Mouse (Mus musculus) thymus, adult 2 months (tissue): ENCODE measurements around the gene Bsnd. TPM values are rescaled to one million over a fixed set of nuclear protein-coding genes. Genes with fewer than 3 reads are reported as not detected.

ENCODE experiments used
- DNase-seq: peaks from one replicate; pipeline ENCODE4 v3.0.0; 2021
- H3K27ac ChIP-seq: fragments of 200-500 bp; 2 replicates; pipeline ENCODE4 v1.5.1; 2012; ENCODE audit warnings: low read length, control low read depth; ENCODE audit not compliant: control insufficient read depth, insufficient read depth
- H3K27me3 ChIP-seq: fragments of 200-500 bp; 2 replicates; pipeline ENCODE4 v1.6.1; 2012; ENCODE audit warnings: mild to moderate bottlenecking, low read length, moderate library complexity, mixed read lengths; ENCODE audit not compliant: control insufficient read depth, insufficient read depth
- H3K36me3 ChIP-seq: fragments of 200-500 bp; 2 replicates; pipeline ENCODE4 v1.6.1; 2012; ENCODE audit warnings: mild to moderate bottlenecking, low read length, moderate library complexity; ENCODE audit not compliant: control insufficient read depth, insufficient read depth
- H3K4me1 ChIP-seq: fragments of 200-500 bp; replicated peaks from 2 replicates; pipeline ENCODE4 v1.6.1; 2012; ENCODE audit warnings: low read length; ENCODE audit not compliant: control insufficient read depth, insufficient read depth
- H3K4me3 ChIP-seq: fragments of 200-500 bp; 2 replicates; pipeline ENCODE4 v1.5.1; 2012; ENCODE audit warnings: mild to moderate bottlenecking, low read length, control low read depth, moderate library complexity; ENCODE audit not compliant: control insufficient read depth, insufficient read depth
- CTCF ChIP-seq: fragments of 200-500 bp; IDR thresholded peaks from 2 replicates; pipeline ENCODE4 v1.5.1; 2012; ENCODE audit warnings: mild to moderate bottlenecking, control low read depth, low read length, moderate library complexity, borderline replicate concordance; ENCODE audit not compliant: control insufficient read depth, poor library complexity, insufficient read depth; ENCODE audit errors: extremely low read depth
- POLR2A ChIP-seq: fragments of 200-500 bp; IDR thresholded peaks from 2 replicates; pipeline ENCODE4 v1.6.1; 2012; ENCODE audit warnings: mild to moderate bottlenecking, low read length, control low read depth, moderate library complexity; ENCODE audit not compliant: control insufficient read depth, poor library complexity, insufficient read depth; ENCODE audit errors: extremely low read depth
- WGBS: fragments of 180-500 bp; shearing (Covaris S2); methylation state at CpG from one replicate; pipeline ENCODE4 v1.1.7; 2018; 5-methylcytosine and 5-hydroxymethylcytosine counted together
- polyA plus RNA-seq: library from polyadenylated mRNA; depleted of rRNA; stranded (reverse); fragments of >200 nt; gene quantifications from 2 replicates; pipeline ENCODE4 v1.2.3, GENCODE M21; 2012

Gene Bsnd
- polyA plus RNA-seq, 1 experiment = 0.28 TPM

- Histone ChIP-seq H3K4me3 (no peak overlapping the region), H3K4me1 (0 out of 2 replicates have a peak, but pooled peaks cover 4% of the 10 kb centered on the region), H3K27me3 (no peaks in the 10 kb centered on the region), H3K36me3 (no peaks in the 10 kb centered on the region), H3K27ac (no peak overlapping the region)
- 55% methylated on average over 2 of the region's 2 CpGs for WGBS
- TF ChIP-seq CTCF (peak; percentile 66; the same call in 1 of the 2 replicates), POLR2A (no peak)
- DNase-seq = peak; percentile 56
Measured at GRCm38 (mm10) chr4:106493639-106494038, 1.6 kb upstream of the Bsnd start.

GRCm38 (mm10) chr4:106490620-106491019, 1.5 kb downstream of the Bsnd start:
- H3K27me3 ChIP-seq = no peaks in the 10 kb centered on the region
- TF ChIP-seq CTCF (no peak), POLR2A (no peak)
- no peaks in the 10 kb centered on the region for H3K36me3 ChIP-seq
- no peak for DNase-seq
- H3K27ac ChIP-seq = no peak overlapping the region
- H3K4me1 ChIP-seq = 0 out of 2 replicates have a peak, but pooled peaks cover 4% of the 10 kb centered on the region
- WGBS = 86% methylated on average over 4 of the region's 4 CpGs
- no peak overlapping the region for H3K4me3 ChIP-seq

GRCm38 (mm10) chr4:106483831-106484230, 8.3 kb downstream of the Bsnd start:
- Histone ChIP-seq H3K27me3 (no peaks in the 10 kb centered on the region; the same call in 1 of the 2 replicates), H3K36me3 (no peaks in the 10 kb centered on the region), H3K27ac (no peak overlapping the region), H3K4me1 (no peaks in the 10 kb centered on the region), H3K4me3 (no peak overlapping the region)
- WGBS = 79% methylated on average over 1 of the region's 1 CpGs
- TF ChIP-seq CTCF (no peak), POLR2A (no peak)
- no peak for DNase-seq

- H3K36me3 ChIP-seq = no peaks in the 10 kb centered on the region
- H3K4me3 ChIP-seq = no peak overlapping the region
- H3K4me1 ChIP-seq = no peaks in the 10 kb centered on the region
- no peak for DNase-seq
- H3K27me3 ChIP-seq = no peaks in the 10 kb centered on the region; the same call in 1 of the 2 replicates
- no peak overlapping the region for H3K27ac ChIP-seq
- no peak for TF ChIP-seq CTCF
- TF ChIP-seq POLR2A = no peak
- WGBS = 64% methylated on average over 7 of the region's 7 CpGs
Measured at GRCm38 (mm10) chr4:106483215-106483727, 8.8 kb downstream of the Bsnd start.

GRCm38 (mm10) chr4:106480545-106480944, 11.5 kb downstream of the Bsnd start:
- TF ChIP-seq CTCF (no peak), POLR2A (no peak)
- WGBS = 54% methylated on average over 3 of the region's 3 CpGs

GRCm38 (mm10) chr4:106474241-106474640, 17.8 kb downstream of the Bsnd start:
- DNase-seq = peak; percentile 54
- Histone ChIP-seq H3K27me3 (no peaks in the 10 kb centered on the region), H3K36me3 (no peaks in the 10 kb centered on the region), H3K27ac (no peak overlapping the region), H3K4me3 (no peak overlapping the region), H3K4me1 (no peaks in the 10 kb centered on the region)
- no peak for TF ChIP-seq POLR2A
- peak; percentile 51; the same call in 1 of the 2 replicates for TF ChIP-seq CTCF
- WGBS = 3% methylated on average over 6 of the region's 6 CpGs

More at GRCm38 (mm10) chr4:106480545-106480944, 11.5 kb downstream of the Bsnd start:
- Histone ChIP-seq H3K36me3 (no peaks in the 10 kb centered on the region), H3K27me3 (no peaks in the 10 kb centered on the region; the same call in 1 of the 2 replicates), H3K27ac (no peak overlapping the region), H3K4me3 (no peak overlapping the region), H3K4me1 (no peaks in the 10 kb centered on the region)
- DNase-seq = no peak

GRCm38 (mm10) chr4:106472335-106472734, 19.7 kb downstream of the Bsnd start:
- Histone ChIP-seq H3K4me1 (no peaks in the 10 kb centered on the region), H3K27ac (no peak overlapping the region), H3K4me3 (no peak overlapping the region), H3K27me3 (no peaks in the 10 kb centered on the region), H3K36me3 (no peaks in the 10 kb centered on the region)
- 15% methylated on average over 3 of the region's 3 CpGs for WGBS
- peak; percentile 50 for DNase-seq
- no peak for TF ChIP-seq POLR2A
- no peak for TF ChIP-seq CTCF

GRCm38 (mm10) chr4:106470921-106471320, 21.2 kb downstream of the Bsnd start:
- H3K36me3 ChIP-seq = no peaks in the 10 kb centered on the region
- H3K4me3 ChIP-seq = no peak overlapping the region
- no peak overlapping the region for H3K27ac ChIP-seq
- DNase-seq = no peak
- WGBS = 74% methylated on average over 5 of the region's 5 CpGs
- no peaks in the 10 kb centered on the region for H3K27me3 ChIP-seq
- no peak for TF ChIP-seq CTCF
- no peak for TF ChIP-seq POLR2A
- H3K4me1 ChIP-seq = no peaks in the 10 kb centered on the region
